Mouse (Mus musculus): ENCODE measurements around the gene Olfr1342. TPM values are rescaled to one million over a fixed set of nuclear protein-coding genes. Genes with fewer than 3 reads are reported as not detected.
A peak's percentile ranks its signal among the peaks of the same experiment; 100 is the strongest.

Olfr1342 gene
- polyA plus RNA-seq (2016; fragmentation: Nextera tagmentation; extraction: Ambion mirVana): not detected in 2 replicates

GRCm38 (mm10) chr4:118692412-118692973, at the start of gene Olfr1342:
Gene Olfr1342, minus strand, starts transcription at chr4:118692756.
- Histone ChIP-seq H3K36me3 (no peaks in the 10 kb centered on the region), H3K9me3 (no peaks in the 10 kb centered on the region), H3K4me1 (no peaks in the 10 kb centered on the region; the same call in 1 of the 2 replicates), H3K27me3 (replicated peaks) (no peaks in the 10 kb centered on the region), H3K27ac (no peak within 1 kb of the TSS), H3K4me2 (replicated peaks) (no peak within 1 kb of the TSS), H3K4me3 (no peak within 1 kb of the TSS), H3K9ac (no peak within 1 kb of the TSS)
- ATAC-seq (ENCODE audit: low FRiP score, low read depth): no peak
- 60% methylated on average over 12 of the region's 12 CpGs for WGBS

- Histone ChIP-seq H3K27ac (no peak overlapping the region), H3K27me3 (replicated peaks) (peaks cover 17% of the 10 kb centered on the region), H3K9ac (no peak overlapping the region), H3K9me3 (0 out of 2 replicates have a peak, but pooled peaks cover 6% of the 10 kb centered on the region), H3K36me3 (no peaks in the 10 kb centered on the region), H3K4me3 (no peak overlapping the region), H3K4me1 (no peaks in the 10 kb centered on the region), H3K4me2 (replicated peaks) (peak overlapping the region; percentile 32)
- no peak for ATAC-seq (ENCODE audit: low FRiP score, low read depth)
- WGBS: 7% methylated on average over 16 of the region's 16 CpGs
Measured at GRCm38 (mm10) chr4:118741881-118742280, 49.3 kb upstream of the Olfr1342 start.

- Histone ChIP-seq H3K4me3 (no peak overlapping the region), H3K36me3 (no peaks in the 10 kb centered on the region), H3K4me2 (replicated peaks) (peak overlapping the region; percentile 32), H3K27me3 (replicated peaks) (peaks cover 17% of the 10 kb centered on the region), H3K4me1 (no peaks in the 10 kb centered on the region), H3K9ac (no peak overlapping the region), H3K27ac (no peak overlapping the region), H3K9me3 (0 out of 2 replicates have a peak, but pooled peaks cover 1% of the 10 kb centered on the region)
- no peak for ATAC-seq (ENCODE audit: low FRiP score, low read depth)
- WGBS: 5% methylated on average over 11 of the region's 11 CpGs
Measured at GRCm38 (mm10) chr4:118740988-118741698, 48.6 kb upstream of the Olfr1342 start.

- Histone ChIP-seq H3K4me1 (no peaks in the 10 kb centered on the region), H3K36me3 (no peaks in the 10 kb centered on the region), H3K27me3 (replicated peaks) (peaks cover 17% of the 10 kb centered on the region), H3K9me3 (no peaks in the 10 kb centered on the region), H3K27ac (no peak overlapping the region), H3K4me2 (replicated peaks) (no peak overlapping the region), H3K9ac (no peak overlapping the region), H3K4me3 (no peak overlapping the region)
- no peak for ATAC-seq (ENCODE audit: low FRiP score, low read depth)
- WGBS: 68% methylated on average over 3 of the region's 3 CpGs
Measured at GRCm38 (mm10) chr4:118739574-118739973, 47.0 kb upstream of the Olfr1342 start.

- 100% methylated on average over 1 of the region's 1 CpGs for WGBS
- no peak for ATAC-seq (ENCODE audit: low FRiP score, low read depth)
- Histone ChIP-seq H3K4me2 (replicated peaks) (no peak within 1 kb of the TSS), H3K27ac (no peak within 1 kb of the TSS), H3K27me3 (replicated peaks) (no peaks in the 10 kb centered on the region), H3K9ac (no peak within 1 kb of the TSS), H3K36me3 (no peaks in the 10 kb centered on the region), H3K4me3 (no peak within 1 kb of the TSS), H3K9me3 (no peaks in the 10 kb centered on the region), H3K4me1 (no peaks in the 10 kb centered on the region)
Measured at GRCm38 (mm10) chr4:118731875-118732274, 39.3 kb upstream of the Olfr1342 start, which contains the start of gene Olfr1339. Gene Olfr1339, plus strand, starts transcription at chr4:118732175.

GRCm38 (mm10) chr4:118721742-118722483, 29.4 kb upstream of the Olfr1342 start:
- H3K27ac ChIP-seq: no peak overlapping the region
- no peaks in the 10 kb centered on the region for H3K27me3 ChIP-seq (replicated peaks)
- 55% methylated on average over 10 of the region's 10 CpGs for WGBS
- H3K9me3 ChIP-seq: no peaks in the 10 kb centered on the region
- no peak overlapping the region for H3K4me3 ChIP-seq
- no peak overlapping the region for H3K9ac ChIP-seq
- no peak for ATAC-seq (ENCODE audit: low FRiP score, low read depth)
- no peaks in the 10 kb centered on the region for H3K4me1 ChIP-seq
- H3K36me3 ChIP-seq: no peaks in the 10 kb centered on the region
- H3K4me2 ChIP-seq (replicated peaks): no peak overlapping the region

GRCm38 (mm10) chr4:118719838-118720237, 27.3 kb upstream of the Olfr1342 start, which contains the start of gene Olfr1340:
Gene Olfr1340, plus strand, starts transcription at chr4:118720138.
- H3K9me3 ChIP-seq: no peaks in the 10 kb centered on the region
- no peak within 1 kb of the TSS for H3K4me2 ChIP-seq (replicated peaks)
- no peaks in the 10 kb centered on the region for H3K36me3 ChIP-seq
- no peaks in the 10 kb centered on the region for H3K27me3 ChIP-seq (replicated peaks)
- no peaks in the 10 kb centered on the region for H3K4me1 ChIP-seq
- no peak within 1 kb of the TSS for H3K9ac ChIP-seq
- no peak within 1 kb of the TSS for H3K27ac ChIP-seq
- no peak within 1 kb of the TSS for H3K4me3 ChIP-seq
- no peak for ATAC-seq (ENCODE audit: low FRiP score, low read depth)

- H3K27ac ChIP-seq: no peak overlapping the region
- H3K27me3 ChIP-seq (replicated peaks): no peaks in the 10 kb centered on the region
- no peaks in the 10 kb centered on the region for H3K4me1 ChIP-seq
- no peaks in the 10 kb centered on the region for H3K36me3 ChIP-seq
- no peaks in the 10 kb centered on the region for H3K9me3 ChIP-seq
- H3K9ac ChIP-seq: no peak overlapping the region
- 32% methylated on average over 1 of the region's 1 CpGs for WGBS
- no peak overlapping the region for H3K4me3 ChIP-seq
- no peak for ATAC-seq (ENCODE audit: low FRiP score, low read depth)
- H3K4me2 ChIP-seq (replicated peaks): no peak overlapping the region
Measured at GRCm38 (mm10) chr4:118711656-118712055, 19.1 kb upstream of the Olfr1342 start.

- H3K27ac ChIP-seq: no peak overlapping the region
- no peak overlapping the region for H3K9ac ChIP-seq
- no peak overlapping the region for H3K4me2 ChIP-seq (replicated peaks)
- H3K36me3 ChIP-seq: no peaks in the 10 kb centered on the region
- 76% methylated on average over 5 of the region's 5 CpGs for WGBS
- no peaks in the 10 kb centered on the region for H3K4me1 ChIP-seq
- no peaks in the 10 kb centered on the region for H3K9me3 ChIP-seq
- no peaks in the 10 kb centered on the region for H3K27me3 ChIP-seq (replicated peaks)
- no peak overlapping the region for H3K4me3 ChIP-seq
- ATAC-seq (ENCODE audit: low FRiP score, low read depth): no peak
Measured at GRCm38 (mm10) chr4:118708086-118708485, 15.5 kb upstream of the Olfr1342 start.

- no peak for ATAC-seq (ENCODE audit: low FRiP score, low read depth)
Measured at GRCm38 (mm10) chr4:118703223-118703622, 10.7 kb upstream of the Olfr1342 start, which contains the start of gene Olfr1341. Gene Olfr1341, plus strand, starts transcription at chr4:118703523.

GRCm38 (mm10) chr4:118693812-118694211, 1.3 kb upstream of the Olfr1342 start:
- 43% methylated on average over 2 of the region's 2 CpGs for WGBS
- ATAC-seq (ENCODE audit: low FRiP score, low read depth): no peak
- Histone ChIP-seq H3K4me3 (no peak overlapping the region), H3K9me3 (no peaks in the 10 kb centered on the region), H3K27ac (no peak overlapping the region), H3K9ac (no peak overlapping the region), H3K4me2 (replicated peaks) (no peak overlapping the region), H3K36me3 (no peaks in the 10 kb centered on the region), H3K27me3 (replicated peaks) (no peaks in the 10 kb centered on the region), H3K4me1 (no peaks in the 10 kb centered on the region; the same call in 1 of the 2 replicates)

More at GRCm38 (mm10) chr4:118703223-118703622, 10.7 kb upstream of the Olfr1342 start, which contains the start of gene Olfr1341:
- no peaks in the 10 kb centered on the region for H3K27me3 ChIP-seq (replicated peaks)
- no peak within 1 kb of the TSS for H3K9ac ChIP-seq
- 81% methylated on average over 3 of the region's 3 CpGs for WGBS
- no peak within 1 kb of the TSS for H3K4me3 ChIP-seq
- H3K27ac ChIP-seq: no peak within 1 kb of the TSS
- H3K36me3 ChIP-seq: no peaks in the 10 kb centered on the region
- H3K4me1 ChIP-seq: no peaks in the 10 kb centered on the region
- H3K9me3 ChIP-seq: no peaks in the 10 kb centered on the region
- no peak within 1 kb of the TSS for H3K4me2 ChIP-seq (replicated peaks)

GRCm38 (mm10) chr4:118687086-118687485, 5.5 kb downstream of the Olfr1342 start:
- no peak overlapping the region for H3K4me2 ChIP-seq (replicated peaks)
- H3K27ac ChIP-seq: no peak overlapping the region
- WGBS: 79% methylated on average over 2 of the region's 2 CpGs
- no peaks in the 10 kb centered on the region for H3K4me1 ChIP-seq
- no peaks in the 10 kb centered on the region for H3K9me3 ChIP-seq
- H3K27me3 ChIP-seq (replicated peaks): no peaks in the 10 kb centered on the region
- ATAC-seq (ENCODE audit: low FRiP score, low read depth): no peak
- no peak overlapping the region for H3K9ac ChIP-seq
- no peak overlapping the region for H3K4me3 ChIP-seq
- no peaks in the 10 kb centered on the region for H3K36me3 ChIP-seq
